Mouse (Mus musculus) heart, postnatal 0 days (tissue): ENCODE measurements around the gene Cgref1. TPM values are rescaled to one million over a fixed set of nuclear protein-coding genes. Genes with fewer than 3 reads are reported as not detected.
A peak's percentile ranks its signal among the peaks of the same experiment; 100 is the strongest.

Source experiments
- ATAC-seq: fragments of 200-750 bp; cut with Nextera tagmentation; 2 replicates; pipeline ENCODE4 v1.8.0; 2017; ENCODE audit warnings: low read depth, moderate number of reproducible peaks, moderate library complexity; ENCODE audit not compliant: insufficient read depth
- DNase-seq: peaks from one replicate; pipeline ENCODE4 v3.0.0-alpha.2; 2016; ENCODE audit warnings: low spot score
- H3K27ac ChIP-seq: fragments of 300-500 bp; sonication (generic); 2 replicates; pipeline ENCODE4 v1.5.1; 2014; ENCODE audit warnings: low read depth, mild to moderate bottlenecking
- H3K27me3 ChIP-seq: fragments of 300-500 bp; sonication (generic); 2 replicates; pipeline ENCODE4 v1.6.1; 2014; ENCODE audit warnings: low read length, mixed read lengths; ENCODE audit not compliant: control insufficient read depth, insufficient read depth
- H3K36me3 ChIP-seq: fragments of 300-500 bp; sonication (generic); replicated peaks from 2 replicates; pipeline ENCODE4 v1.6.1; 2014; ENCODE audit warnings: low read length, mixed read lengths; ENCODE audit not compliant: control insufficient read depth, insufficient read depth
- H3K4me1 ChIP-seq: fragments of 300-500 bp; sonication (generic); 2 replicates; pipeline ENCODE4 v1.6.1; 2014; ENCODE audit warnings: antibody characterized with exemption; ENCODE audit not compliant: control insufficient read depth, insufficient read depth
- H3K4me2 ChIP-seq: fragments of 300-500 bp; sonication (generic); 2 replicates; pipeline ENCODE4 v1.6.1; 2014; ENCODE audit warnings: low read depth, mild to moderate bottlenecking, low read length, moderate library complexity
- H3K4me3 ChIP-seq: fragments of 300-500 bp; sonication (generic); 2 replicates; pipeline ENCODE4 v1.5.1; 2014; ENCODE audit warnings: low read depth, low read length
- H3K9ac ChIP-seq: fragments of 300-500 bp; sonication (generic); replicated peaks from 2 replicates; pipeline ENCODE4 v1.6.1; 2014; ENCODE audit warnings: low read depth, low read length, mixed read lengths
- H3K9me3 ChIP-seq: fragments of 300-500 bp; sonication (generic); replicated peaks from 2 replicates; pipeline ENCODE4 v1.6.1; 2016; ENCODE audit warnings: low read length; ENCODE audit not compliant: control insufficient read depth
- CTCF ChIP-seq: IDR thresholded peaks from 2 replicates; pipeline ENCODE4 v1.5.1; 2016; ENCODE audit warnings: antibody characterized with exemption, control low read depth, low read depth
- EP300 ChIP-seq: IDR thresholded peaks from 2 replicates; pipeline ENCODE4 v1.6.1; 2016; ENCODE audit warnings: antibody characterized with exemption, low read depth
- WGBS: fragments of 180-500 bp; shearing (Covaris S2); extraction: QIAGEN DNeasy Blood & Tissue Kit; methylation state at CpG from one replicate; pipeline ENCODE4 v1.1.7; 2014; 5-methylcytosine and 5-hydroxymethylcytosine counted together
- polyA plus RNA-seq: library from polyadenylated mRNA; unstranded; fragments of >200 nt; fragmentation: Nextera tagmentation; extraction: Ambion mirVana; gene quantifications from 2 replicates; pipeline ENCODE4 v1.2.1, GENCODE M21; 2015
- total RNA-seq: library from RNA; depleted of rRNA; stranded (reverse); fragments of >200 nt; gene quantifications from 2 replicates; pipeline ENCODE4 v1.2.3, GENCODE M21; 2014; ENCODE audit warnings: low replicate concordance

Cgref1 gene
- total and polyA plus RNA-seq, 2 experiments from 2014 or later = 1.1 to 3.0 TPM

- 64% methylated on average over 2 of the region's 2 CpGs for WGBS
- no peak overlapping the region for H3K4me2 ChIP-seq
- no peak overlapping the region for H3K4me3 ChIP-seq
- no peak for TF ChIP-seq EP300
- TF ChIP-seq CTCF = no peak
- ATAC-seq (no peak), DNase-seq (no peak)
- no peaks in the 10 kb centered on the region for H3K27me3 ChIP-seq
- no peak overlapping the region for H3K27ac ChIP-seq
- H3K36me3 ChIP-seq = no peaks in the 10 kb centered on the region
- no peaks in the 10 kb centered on the region for H3K9me3 ChIP-seq
- no peak overlapping the region for H3K9ac ChIP-seq
- no peaks in the 10 kb centered on the region for H3K4me1 ChIP-seq
Measured at GRCm38 (mm10) chr5:30969440-30969839, 24.0 kb upstream of the Cgref1 start.

DNA sequence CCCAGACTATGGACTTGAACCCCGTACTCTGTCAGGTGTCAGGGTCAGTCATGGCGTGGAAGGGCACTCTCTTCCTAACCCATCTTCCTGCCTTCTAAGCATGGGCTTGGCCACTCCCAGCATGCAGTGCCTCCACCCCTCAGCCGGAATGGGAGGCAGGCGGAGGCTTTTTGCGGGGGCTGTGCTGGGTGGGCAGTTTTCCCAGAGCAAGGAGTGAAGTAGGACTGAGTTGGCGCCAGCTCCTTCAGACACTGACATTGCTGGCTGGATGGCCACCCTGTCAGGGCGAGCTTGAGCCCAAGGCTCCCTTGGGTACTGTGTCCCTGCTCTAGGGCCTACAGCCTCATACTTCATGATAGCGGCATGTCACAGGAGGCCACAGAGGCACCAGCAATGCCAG is 23.0 kb upstream of the Cgref1 start, which contains the start of gene Tcf23:
TSS of gene Tcf23 (plus strand) at position 247 of the 400 bp plus-strand sequence.
- H3K9ac ChIP-seq = no peak within 1 kb of the TSS
- peak; percentile 44; the same call in 1 of the 2 replicates for ATAC-seq

DNA sequence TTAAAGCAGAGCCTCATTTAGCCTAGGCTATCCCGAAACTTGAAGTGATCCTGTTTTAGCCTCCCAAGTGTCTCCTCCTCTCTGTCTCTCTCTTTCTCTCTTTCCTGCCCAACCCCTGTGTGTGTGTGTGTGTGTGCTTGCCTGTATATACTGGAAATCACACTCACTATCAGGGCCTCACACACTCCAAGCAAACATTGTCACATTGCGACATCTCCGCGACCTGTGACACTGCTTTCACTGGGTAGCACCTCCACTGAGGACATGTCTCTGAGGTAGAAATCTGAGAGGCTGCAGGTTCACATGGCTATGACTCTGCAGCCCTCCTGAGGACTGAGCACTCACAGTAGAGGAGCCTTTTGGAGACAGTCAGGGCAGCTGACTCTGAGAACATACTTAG is 20.8 kb upstream of the Cgref1 start:
- Histone ChIP-seq H3K36me3 (no peaks in the 10 kb centered on the region), H3K27me3 (no peaks in the 10 kb centered on the region), H3K4me1 (0 out of 2 replicates have a peak, but pooled peaks cover 2% of the 10 kb centered on the region), H3K27ac (no peak overlapping the region), H3K4me2 (no peak overlapping the region), H3K9me3 (no peaks in the 10 kb centered on the region), H3K9ac (no peak overlapping the region), H3K4me3 (no peak overlapping the region)
- WGBS = 85% methylated on average over 4 of the region's 4 CpGs
- DNase-seq = no peak
- no peak for ATAC-seq
- no peak for TF ChIP-seq EP300
- no peak for TF ChIP-seq CTCF

More for the DNA sequence above, 23.0 kb upstream of the Cgref1 start, which contains the start of gene Tcf23:
- Histone ChIP-seq H3K27ac (0 out of 2 replicates have a peak within 1 kb of the TSS, but pooled peaks have one; percentile 11), H3K4me1 (no peaks in the 10 kb centered on the region), H3K9me3 (no peaks in the 10 kb centered on the region), H3K4me2 (no peak within 1 kb of the TSS), H3K27me3 (no peaks in the 10 kb centered on the region), H3K4me3 (no peak within 1 kb of the TSS), H3K36me3 (no peaks in the 10 kb centered on the region)
- DNase-seq = peak; percentile 20
- WGBS = 42% methylated on average over 8 of the region's 8 CpGs
- TF ChIP-seq EP300 = no peak
- TF ChIP-seq CTCF = no peak

DNA sequence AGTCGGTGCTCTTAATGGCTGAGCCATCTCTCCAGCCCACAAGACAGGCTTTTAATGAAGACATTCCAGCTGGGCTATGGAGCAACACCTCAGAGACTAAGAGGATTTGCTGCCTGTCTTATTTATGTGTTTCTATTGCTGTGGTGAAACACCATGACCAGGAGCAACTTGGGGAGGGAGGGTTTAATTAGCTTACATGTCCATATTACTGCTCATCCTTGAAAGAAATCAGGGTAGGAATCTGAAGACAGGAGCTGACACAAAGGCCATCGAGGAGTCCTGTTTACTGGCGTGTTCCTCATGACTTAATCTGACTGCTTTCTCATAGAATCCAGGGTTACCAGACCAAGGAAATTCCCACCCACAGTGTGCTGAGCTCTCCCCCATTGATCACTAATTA is 18.5 kb upstream of the Cgref1 start:
- no peaks in the 10 kb centered on the region; the same call in 1 of the 2 replicates for H3K36me3 ChIP-seq
- TF ChIP-seq CTCF (no peak), EP300 (no peak)
- no peak for ATAC-seq
- no peak overlapping the region for H3K27ac ChIP-seq
- no peak overlapping the region for H3K4me2 ChIP-seq
- H3K9ac ChIP-seq = no peak overlapping the region
- no peaks in the 10 kb centered on the region for H3K27me3 ChIP-seq
- no peaks in the 10 kb centered on the region for H3K9me3 ChIP-seq
- H3K4me1 ChIP-seq = peaks cover 9% of the 10 kb centered on the region
- no peak for DNase-seq
- H3K4me3 ChIP-seq = no peak overlapping the region
- WGBS = 89% methylated on average over 3 of the region's 3 CpGs

GRCm38 (mm10) chr5:30961545-30962505 is 16.4 kb upstream of the Cgref1 start:
- H3K27ac ChIP-seq = no peak overlapping the region

More at GRCm38 (mm10) chr5:30961545-30962505, 16.4 kb upstream of the Cgref1 start:
- ATAC-seq (no peak), DNase-seq (no peak)
- Histone ChIP-seq H3K27me3 (no peaks in the 10 kb centered on the region), H3K4me1 (peaks cover 19% of the 10 kb centered on the region), H3K4me2 (no peak overlapping the region), H3K9me3 (no peaks in the 10 kb centered on the region), H3K4me3 (no peak overlapping the region), H3K9ac (no peak overlapping the region), H3K36me3 (peaks cover 10% of the 10 kb centered on the region)
- WGBS = 40% methylated on average over 10 of the region's 10 CpGs
- TF ChIP-seq CTCF = no peak
- peak; percentile 29; the same call in 1 of the 2 replicates for TF ChIP-seq EP300
